Mouse (Mus musculus) layer of hippocampus, adult 9-10 months (tissue): ENCODE measurements around the gene Gm3435.
"Not testable (repeated sequence)": the region's sequence is repeated elsewhere in the genome, so short reads cannot be mapped to it uniquely, and the experiment has no call there.

ENCODE experiments used
- DNase-seq: peaks from one replicate; pipeline ENCODE4 v3.0.0; 2022; ENCODE audit warnings: low spot score

The Gm3435 gene

DNA sequence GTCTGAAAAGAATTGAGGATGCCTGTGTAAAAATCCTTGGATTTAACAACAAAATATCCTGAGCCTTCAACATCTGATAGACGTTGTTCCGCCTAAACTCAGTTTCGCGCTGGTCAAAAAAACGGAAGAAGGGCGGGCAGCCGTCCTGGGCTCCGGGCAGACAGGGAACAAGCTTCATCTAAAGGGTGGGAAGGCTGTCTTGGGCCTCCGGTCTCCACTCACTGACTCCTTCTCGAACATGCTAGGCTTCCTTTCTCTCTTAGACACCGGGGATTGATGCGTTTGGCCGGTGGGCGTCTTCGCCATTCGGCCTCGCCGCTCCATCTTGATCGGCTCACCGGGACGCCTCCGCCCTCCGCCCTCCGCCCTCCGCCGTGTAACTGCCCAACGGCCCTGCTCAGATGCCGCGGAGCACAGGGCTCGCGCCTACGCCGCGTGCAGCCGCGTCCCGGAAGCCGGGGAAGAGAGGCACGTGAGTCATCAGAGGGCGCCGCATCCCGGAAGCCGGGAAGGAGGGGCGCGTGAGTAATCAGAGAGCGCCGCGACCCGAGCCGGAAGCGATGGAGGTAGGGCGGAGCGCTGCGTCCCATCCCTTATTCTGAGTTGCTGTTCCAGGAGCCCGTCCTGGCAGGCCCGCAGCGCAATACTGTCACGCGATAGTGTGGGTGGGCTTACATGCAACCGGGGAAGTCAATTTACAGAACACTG is at the start of gene Gm3435:
Gm3435 (plus strand) TSS at position 471 of the 708 bp plus-strand sequence.
- not testable (repeated sequence) for DNase-seq

DNA sequence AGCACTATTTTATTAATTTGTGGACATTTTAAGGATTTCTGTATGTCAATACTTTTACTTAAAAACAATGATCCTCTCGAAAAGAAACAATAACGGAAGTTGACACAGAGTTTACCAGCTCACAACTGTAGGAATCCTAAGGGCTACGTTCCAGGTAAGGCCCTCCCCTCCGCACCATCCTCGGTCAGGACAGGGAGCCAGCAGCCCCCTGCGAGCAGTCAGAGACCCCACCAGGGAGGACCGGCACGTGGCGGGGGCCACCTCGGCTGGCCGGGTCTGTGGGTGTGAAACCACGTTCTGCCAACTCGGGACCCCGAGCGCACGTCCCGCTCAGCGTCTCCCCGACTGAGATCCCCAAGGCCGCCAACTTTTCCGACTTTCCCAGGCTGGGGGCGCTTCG is 49.5 kb upstream of the Gm3435 start:
- DNase-seq, result no peak

DNA sequence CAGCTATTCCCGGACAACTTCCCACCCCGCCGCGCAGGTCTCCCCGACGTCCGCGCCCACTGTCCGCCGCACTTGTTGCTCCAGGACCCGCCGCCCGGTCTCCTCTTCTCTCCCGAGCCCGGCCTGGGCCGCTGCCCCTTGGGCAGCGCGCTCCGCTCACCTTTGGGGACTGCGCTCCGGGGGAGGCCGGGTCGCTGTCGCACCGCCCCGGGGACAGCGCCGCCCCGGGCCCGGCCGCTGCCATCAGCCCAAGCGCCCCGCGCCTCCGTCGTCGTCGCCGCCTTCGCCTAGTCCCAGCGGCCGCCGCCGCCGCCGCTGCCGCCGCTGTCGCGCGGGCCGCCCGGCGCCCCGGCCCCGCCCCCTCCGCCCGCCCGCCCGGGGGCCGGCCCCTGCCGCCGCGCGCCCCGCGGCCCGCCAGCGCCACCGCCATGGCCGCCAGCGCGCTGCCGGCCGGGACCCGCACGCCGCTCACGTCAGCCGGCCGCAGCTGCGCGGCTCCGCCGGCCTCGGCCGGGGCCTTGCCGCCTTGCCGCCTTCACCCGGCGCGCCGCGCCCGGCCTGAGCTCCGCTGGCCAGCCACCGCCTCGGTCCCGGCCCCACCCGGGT is 48.9 kb upstream of the Gm3435 start, which contains the start of gene Phf10:
Phf10 (minus strand) TSS at position 323 of the 606 bp plus-strand sequence.
- DNase-seq, result not testable (repeated sequence)

DNA sequence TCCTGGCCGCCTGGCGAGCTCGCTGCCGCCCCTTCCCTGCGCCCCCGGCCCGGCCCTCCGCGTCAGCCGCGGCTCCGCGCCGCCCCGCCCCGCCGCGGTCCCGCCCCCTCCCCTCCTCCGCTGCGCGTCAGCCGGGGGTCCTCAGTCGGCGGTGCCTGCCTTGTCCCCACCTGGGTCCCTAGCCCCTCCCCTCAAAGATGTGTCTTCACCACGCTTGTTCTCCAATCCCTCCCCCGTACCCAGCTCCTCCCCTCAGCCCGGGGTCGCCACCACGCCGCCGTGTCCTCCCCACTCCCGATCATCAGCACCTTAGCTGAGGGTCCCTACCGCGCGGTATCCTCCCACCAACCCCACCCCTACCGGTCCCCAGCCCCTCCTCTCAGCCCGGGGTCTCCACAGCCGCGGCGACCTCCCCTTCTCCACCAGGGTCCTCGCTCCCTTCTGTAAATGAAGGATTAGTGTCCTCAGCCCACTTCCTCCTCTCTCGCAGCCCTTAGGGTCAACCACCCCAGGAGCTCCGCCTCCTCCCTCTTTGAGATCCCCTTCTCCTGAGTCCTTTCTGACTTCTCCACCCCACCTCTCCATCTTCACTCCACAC is 48.3 kb upstream of the Gm3435 start:
- not testable (repeated sequence) for DNase-seq

DNA sequence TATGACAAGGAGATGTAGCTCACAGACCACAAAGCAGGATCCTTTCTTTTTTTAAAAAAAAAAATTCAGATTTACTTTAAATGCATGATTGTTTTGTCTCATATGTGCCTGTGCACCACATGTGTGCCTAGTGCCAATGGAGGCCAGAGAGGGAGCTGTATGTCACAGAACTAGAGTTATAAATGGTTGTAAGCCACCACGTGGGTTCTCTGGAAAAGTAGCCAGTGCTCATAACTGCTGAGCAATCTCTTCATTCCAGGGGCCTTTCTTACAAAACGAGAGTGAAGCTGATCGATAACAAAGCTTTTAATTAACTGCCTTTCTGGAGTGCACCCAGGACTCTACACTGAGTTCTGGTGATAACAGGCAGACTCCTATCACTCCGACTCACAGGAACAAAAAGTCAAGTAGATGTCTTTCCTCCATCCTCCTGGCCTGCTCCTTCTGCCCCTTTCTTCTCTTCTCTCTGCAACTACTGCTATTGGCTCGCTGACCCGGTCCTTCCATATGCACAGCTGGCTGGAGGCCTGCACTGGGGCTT is 41.5 kb upstream of the Gm3435 start:
- DNase-seq, result not testable (repeated sequence)

DNA sequence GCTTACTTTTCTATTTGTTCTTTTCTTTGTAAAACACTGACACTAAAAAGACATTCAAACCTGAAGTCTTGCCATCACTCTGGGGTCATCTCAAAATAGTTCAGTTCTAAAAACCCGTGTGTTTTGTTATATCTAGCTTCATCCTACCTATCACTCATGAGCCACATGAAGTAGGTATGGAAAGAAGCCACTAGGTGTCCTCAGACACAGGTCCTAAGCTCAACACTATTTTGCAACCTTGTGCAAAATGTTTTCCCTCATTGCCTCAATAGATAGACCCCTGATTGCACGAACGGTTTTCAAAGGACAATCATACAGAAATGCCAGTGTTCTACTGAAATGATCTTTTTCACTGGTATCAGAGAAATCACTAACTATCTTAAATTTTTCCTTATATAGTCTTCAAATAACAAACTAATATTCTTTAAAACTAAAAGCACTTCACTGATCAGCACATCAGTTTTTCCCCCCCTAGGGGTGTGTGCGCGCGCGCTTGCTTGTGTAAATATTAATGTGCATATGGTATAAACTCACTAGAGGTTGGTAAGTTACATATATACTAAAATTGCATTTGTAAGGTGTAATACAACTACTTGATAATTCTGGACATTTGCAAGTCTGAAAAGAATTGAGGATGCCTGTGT is 32.1 kb upstream of the Gm3435 start:
- DNase-seq, result not testable (repeated sequence)

DNA sequence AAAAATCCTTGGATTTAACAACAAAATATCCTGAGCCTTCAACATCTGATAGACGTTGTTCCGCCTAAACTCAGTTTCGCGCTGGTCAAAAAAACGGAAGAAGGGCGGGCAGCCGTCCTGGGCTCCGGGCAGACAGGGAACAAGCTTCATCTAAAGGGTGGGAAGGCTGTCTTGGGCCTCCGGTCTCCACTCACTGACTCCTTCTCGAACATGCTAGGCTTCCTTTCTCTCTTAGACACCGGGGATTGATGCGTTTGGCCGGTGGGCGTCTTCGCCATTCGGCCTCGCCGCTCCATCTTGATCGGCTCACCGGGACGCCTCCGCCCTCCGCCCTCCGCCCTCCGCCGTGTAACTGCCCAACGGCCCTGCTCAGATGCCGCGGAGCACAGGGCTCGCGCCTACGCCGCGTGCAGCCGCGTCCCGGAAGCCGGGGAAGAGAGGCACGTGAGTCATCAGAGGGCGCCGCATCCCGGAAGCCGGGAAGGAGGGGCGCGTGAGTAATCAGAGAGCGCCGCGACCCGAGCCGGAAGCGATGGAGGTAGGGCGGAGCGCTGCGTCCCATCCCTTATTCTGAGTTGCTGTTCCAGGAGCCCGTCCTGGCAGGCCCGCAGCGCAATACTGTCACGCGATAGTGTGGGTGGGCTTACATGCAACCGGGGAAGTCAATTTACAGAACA is 31.5 kb upstream of the Gm3435 start, which contains the start of the genes 9030025P20Rik and Gm3417:
9030025P20Rik (plus strand) TSS at position 107 of the 677 bp plus-strand sequence.
Gm3417 (minus strand) TSS at position 429 of the 677 bp plus-strand sequence.
- DNase-seq, result not testable (repeated sequence)

DNA sequence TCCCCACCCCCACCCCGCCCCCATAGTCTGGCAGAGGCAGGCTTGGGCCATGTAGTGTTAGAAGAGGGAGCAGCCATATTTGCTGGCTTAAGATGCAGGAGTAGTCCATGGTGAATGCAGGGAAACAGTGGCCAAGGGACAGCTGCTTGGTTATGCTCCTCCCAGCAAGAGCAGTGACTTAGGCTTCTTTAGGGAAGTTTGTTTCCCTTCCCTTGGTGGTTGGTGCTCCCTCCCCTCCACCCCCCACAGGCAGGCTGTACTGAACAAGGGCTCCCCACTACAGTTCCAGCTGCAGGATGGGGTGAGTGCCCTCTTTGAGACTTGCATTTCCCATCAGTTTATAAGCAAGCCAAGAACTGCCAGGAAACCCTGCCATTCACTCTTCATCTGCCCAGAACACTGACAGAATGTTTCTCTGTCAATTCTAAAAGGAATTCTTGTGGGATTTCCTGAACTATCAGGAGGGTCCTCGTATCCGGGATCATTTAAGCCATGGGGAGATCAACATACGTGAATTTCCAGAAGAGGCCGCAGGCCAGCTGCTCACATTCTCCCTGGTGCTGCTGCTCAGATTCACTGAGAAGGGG is 19.8 kb upstream of the Gm3435 start:
- DNase-seq, result not testable (repeated sequence)

DNA sequence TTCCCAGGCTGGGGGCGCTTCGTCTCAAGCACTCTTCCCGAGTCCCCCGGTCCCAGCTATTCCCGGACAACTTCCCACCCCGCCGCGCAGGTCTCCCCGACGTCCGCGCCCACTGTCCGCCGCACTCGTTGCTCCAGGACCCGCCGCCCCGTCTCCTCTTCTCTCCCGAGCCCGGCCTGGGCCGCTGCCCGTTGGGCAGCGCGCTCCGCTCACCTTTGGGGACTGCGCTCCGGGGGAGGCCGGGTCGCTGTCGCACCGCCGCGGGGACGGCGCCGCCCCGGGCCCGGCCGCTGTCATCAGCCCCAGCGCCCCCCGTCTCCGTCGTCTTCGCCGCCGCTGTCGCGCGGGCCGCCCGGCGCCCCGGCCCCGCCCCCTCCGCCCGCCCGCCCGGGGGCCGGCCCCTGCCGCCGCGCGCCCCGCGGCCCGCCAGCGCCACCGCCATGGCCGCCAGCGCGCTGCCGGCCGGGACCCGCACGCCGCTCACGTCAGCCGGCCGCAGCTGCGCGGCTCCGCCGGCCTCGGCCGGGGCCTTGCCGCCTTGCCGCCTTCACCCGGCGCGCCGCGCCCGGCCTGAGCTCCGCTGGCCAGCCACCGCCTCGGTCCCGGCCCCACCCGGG is 17.3 kb upstream of the Gm3435 start:
- DNase-seq, result not testable (repeated sequence)

DNA sequence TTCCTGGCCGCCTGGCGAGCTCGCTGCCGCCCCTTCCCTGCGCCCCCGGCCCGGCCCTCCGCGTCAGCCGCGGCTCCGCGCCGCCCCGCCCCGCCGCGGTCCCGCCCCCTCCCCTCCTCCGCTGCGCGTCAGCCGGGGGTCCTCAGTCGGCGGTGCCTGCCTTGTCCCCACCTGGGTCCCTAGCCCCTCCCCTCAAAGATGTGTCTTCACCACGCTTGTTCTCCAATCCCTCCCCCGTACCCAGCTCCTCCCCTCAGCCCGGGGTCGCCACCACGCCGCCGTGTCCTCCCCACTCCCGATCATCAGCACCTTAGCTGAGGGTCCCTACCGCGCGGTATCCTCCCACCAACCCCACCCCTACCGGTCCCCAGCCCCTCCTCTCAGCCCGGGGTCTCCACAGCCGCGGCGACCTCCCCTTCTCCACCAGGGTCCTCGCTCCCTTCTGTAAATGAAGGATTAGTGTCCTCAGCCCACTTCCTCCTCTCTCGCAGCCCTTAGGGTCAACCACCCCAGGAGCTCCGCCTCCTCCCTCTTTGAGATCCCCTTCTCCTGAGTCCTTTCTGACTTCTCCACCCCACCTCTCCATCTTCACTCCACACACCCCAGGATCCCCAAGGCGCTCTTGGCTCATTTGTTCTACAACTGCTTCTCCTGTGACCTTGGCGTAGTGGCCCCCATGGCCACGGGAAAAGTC is 16.7 kb upstream of the Gm3435 start:
- DNase-seq, result not testable (repeated sequence)

DNA sequence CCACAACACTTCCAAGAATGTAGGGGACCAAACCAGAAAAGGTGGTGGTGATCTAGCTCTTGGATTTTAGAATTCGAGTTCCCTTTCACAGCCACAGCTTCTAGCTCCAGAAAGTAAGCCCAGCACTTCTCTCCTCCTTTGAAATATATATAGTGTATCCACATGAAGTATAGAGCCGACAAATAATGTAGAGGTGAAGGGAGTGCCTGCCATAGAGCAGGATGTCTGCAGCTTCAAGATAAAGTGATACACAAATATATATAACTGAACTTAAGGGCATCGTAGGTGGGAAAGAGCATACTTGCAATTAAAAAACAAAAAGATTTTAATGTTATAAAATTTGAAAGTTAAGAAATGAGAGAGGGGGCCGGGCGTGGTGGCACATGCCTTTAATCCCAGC is 15.8 kb upstream of the Gm3435 start:
- DNase-seq, result not testable (repeated sequence)

DNA sequence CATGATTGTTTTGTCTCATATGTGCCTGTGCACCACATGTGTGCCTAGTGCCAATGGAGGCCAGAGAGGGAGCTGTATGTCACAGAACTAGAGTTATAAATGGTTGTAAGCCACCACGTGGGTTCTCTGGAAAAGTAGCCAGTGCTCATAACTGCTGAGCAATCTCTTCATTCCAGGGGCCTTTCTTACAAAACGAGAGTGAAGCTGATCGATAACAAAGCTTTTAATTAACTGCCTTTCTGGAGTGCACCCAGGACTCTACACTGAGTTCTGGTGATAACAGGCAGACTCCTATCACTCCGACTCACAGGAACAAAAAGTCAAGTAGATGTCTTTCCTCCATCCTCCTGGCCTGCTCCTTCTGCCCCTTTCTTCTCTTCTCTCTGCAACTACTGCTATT is 9.9 kb upstream of the Gm3435 start:
- not testable (repeated sequence) for DNase-seq

DNA sequence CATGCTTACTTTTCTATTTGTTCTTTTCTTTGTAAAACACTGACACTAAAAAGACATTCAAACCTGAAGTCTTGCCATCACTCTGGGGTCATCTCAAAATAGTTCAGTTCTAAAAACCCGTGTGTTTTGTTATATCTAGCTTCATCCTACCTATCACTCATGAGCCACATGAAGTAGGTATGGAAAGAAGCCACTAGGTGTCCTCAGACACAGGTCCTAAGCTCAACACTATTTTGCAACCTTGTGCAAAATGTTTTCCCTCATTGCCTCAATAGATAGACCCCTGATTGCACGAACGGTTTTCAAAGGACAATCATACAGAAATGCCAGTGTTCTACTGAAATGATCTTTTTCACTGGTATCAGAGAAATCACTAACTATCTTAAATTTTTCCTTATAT is 888 bp upstream of the Gm3435 start:
- not testable (repeated sequence) for DNase-seq

DNA sequence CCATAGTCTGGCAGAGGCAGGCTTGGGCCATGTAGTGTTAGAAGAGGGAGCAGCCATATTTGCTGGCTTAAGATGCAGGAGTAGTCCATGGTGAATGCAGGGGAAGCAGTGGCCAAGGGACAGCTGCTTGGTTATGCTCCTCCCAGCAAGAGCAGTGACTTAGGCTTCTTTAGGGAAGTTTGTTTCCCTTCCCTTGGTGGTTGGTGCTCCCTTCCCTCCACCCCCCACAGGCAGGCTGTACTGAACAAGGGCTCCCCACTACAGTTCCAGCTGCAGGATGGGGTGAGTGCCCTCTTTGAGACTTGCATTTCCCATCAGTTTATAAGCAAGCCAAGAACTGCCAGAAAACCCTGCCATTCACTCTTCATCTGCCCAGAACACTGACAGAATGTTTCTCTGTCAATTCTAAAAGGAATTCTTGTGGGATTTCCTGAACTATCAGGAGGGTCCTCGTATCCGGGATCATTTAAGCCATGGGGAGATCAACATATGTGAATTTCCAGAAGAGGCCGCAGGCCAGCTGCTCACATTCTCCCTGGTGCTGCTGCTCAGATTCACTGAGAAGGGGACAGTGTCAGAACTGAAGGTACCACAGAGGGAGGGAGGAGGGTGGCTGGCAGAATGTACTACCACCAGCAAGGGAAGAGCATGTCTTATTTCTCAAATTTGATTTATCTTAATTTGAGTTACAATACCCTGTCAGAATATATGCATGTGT is 11.7 kb downstream of the Gm3435 start:
- peak; percentile 21 for DNase-seq

DNA sequence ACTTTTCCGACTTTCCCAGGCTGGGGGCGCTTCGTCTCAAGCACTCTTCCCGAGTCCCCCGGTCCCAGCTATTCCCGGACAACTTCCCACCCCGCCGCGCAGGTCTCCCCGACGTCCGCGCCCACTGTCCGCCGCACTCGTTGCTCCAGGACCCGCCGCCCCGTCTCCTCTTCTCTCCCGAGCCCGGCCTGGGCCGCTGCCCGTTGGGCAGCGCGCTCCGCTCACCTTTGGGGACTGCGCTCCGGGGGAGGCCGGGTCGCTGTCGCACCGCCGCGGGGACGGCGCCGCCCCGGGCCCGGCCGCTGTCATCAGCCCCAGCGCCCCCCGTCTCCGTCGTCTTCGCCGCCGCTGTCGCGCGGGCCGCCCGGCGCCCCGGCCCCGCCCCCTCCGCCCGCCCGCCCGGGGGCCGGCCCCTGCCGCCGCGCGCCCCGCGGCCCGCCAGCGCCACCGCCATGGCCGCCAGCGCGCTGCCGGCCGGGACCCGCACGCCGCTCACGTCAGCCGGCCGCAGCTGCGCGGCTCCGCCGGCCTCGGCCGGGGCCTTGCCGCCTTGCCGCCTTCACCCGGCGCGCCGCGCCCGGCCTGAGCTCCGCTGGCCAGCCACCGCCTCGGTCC is 14.0 kb downstream of the Gm3435 start:
- DNase-seq, result not testable (repeated sequence)

DNA sequence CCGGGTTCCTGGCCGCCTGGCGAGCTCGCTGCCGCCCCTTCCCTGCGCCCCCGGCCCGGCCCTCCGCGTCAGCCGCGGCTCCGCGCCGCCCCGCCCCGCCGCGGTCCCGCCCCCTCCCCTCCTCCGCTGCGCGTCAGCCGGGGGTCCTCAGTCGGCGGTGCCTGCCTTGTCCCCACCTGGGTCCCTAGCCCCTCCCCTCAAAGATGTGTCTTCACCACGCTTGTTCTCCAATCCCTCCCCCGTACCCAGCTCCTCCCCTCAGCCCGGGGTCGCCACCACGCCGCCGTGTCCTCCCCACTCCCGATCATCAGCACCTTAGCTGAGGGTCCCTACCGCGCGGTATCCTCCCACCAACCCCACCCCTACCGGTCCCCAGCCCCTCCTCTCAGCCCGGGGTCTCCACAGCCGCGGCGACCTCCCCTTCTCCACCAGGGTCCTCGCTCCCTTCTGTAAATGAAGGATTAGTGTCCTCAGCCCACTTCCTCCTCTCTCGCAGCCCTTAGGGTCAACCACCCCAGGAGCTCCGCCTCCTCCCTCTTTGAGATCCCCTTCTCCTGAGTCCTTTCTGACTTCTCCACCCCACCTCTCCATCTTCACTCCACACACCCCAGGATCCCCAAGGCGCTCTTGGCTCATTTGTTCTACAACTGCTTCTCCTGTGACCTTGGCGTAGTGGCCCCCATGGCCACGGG is 14.7 kb downstream of the Gm3435 start:
- DNase-seq, result not testable (repeated sequence)

DNA sequence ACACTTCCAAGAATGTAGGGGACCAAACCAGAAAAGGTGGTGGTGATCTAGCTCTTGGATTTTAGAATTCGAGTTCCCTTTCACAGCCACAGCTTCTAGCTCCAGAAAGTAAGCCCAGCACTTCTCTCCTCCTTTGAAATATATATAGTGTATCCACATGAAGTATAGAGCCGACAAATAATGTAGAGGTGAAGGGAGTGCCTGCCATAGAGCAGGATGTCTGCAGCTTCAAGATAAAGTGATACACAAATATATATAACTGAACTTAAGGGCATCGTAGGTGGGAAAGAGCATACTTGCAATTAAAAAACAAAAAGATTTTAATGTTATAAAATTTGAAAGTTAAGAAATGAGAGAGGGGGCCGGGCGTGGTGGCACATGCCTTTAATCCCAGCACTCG is 15.5 kb downstream of the Gm3435 start:
- not testable (repeated sequence) for DNase-seq

DNA sequence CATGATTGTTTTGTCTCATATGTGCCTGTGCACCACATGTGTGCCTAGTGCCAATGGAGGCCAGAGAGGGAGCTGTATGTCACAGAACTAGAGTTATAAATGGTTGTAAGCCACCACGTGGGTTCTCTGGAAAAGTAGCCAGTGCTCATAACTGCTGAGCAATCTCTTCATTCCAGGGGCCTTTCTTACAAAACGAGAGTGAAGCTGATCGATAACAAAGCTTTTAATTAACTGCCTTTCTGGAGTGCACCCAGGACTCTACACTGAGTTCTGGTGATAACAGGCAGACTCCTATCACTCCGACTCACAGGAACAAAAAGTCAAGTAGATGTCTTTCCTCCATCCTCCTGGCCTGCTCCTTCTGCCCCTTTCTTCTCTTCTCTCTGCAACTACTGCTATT is 21.4 kb downstream of the Gm3435 start:
- DNase-seq, result not testable (repeated sequence)
